Mouse (Mus musculus) heart, postnatal 36 days (tissue): Measurements from ENCODE around the gene Tmem245. TPM values are rescaled to one million over a fixed set of nuclear protein-coding genes. Genes with fewer than 3 reads are reported as not detected.

Experiments
- DNase-seq, 2 experiments: peaks; one replicate each; pipeline ENCODE4 v3.0.0; 2021 to 2022
- intact Hi-C: fragments of 180-260 bp; cut with DNase I; formaldehyde crosslinking; loops from one replicate; pipeline ENCODE4 v1.15.1; 2025
- total RNA-seq, 2 experiments: library from RNA; stranded (reverse); gene quantifications; 2 replicates each; pipeline ENCODE4 v1.2.3; 2021

The Tmem245 gene
- 10 to 100 TPM; 66.0 to 79.2 TPM for total RNA-seq

DNA sequence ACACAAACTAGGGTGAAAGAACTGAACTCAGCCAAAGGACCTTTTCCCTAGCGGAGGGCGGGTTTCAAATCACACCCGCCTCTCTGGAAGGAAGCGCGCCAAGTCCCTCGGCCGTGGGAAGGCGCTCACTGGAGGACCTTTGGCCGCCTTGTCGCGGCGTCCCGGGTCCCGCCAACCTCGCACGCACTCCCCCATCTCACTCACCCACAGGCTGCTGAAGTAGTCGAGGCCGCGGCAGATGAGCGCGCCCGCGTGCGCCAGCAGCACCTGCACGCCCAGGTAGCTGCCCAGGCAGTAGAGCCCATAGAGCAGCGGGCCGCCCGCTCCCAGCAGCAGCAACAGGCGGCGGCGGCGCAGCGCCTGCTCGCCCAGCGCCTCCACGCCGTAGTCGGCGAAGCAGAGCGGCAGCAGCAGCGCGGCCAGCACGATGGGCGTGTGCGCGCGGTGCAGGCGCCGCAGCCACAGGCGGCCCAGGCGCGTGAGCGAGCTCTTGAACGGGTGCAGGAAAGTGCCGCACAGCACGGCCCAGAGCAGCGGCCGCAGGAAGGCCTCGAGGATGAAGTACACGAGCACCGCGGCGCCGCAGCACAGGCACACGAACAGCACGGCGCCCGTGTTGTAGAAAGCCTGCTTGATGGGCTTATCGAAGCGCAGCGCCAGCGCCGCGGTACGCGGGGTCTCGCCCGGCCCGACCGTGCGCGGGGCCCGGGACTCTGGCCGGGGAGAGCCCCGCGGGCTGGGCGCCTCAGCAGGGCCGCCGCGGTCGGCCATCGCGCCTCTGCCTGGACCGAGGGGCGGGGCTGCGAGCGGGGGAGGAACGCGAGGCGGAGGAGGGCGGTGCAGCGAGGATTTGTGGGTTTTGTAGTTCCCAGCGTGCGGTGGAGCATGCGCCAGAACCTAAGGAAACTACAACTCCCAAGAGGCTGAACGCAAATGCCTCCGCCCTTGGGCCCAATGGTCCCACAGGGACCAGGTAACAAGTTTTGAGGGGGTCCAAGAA lies at the start of gene Tmem245:
Gene Tmem245, minus strand, starts transcription at position 797 of the 1,000 bp plus-strand sequence.
- peak; percentile 91 to 92 for DNase-seq
- intact Hi-C loops, result no loop called here

DNA sequence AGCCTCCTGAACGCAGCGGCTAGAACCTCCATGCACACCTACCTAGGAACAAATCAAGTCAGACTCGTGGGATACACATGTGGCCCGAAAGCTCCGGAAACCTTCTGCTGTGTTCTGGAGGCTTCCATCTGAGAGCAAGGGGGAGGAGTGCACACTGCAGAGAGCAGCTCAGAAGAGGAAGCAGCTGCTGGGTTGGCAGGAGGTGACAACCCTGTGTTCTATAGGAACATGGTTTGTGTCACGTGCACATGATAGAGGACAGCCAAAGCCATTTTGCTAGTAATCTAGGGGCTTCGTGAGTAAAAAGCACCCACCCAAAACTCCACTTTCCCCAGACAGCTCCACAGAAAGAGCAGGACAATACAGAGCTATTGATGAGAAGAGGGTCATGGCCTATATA lies 46.1 kb upstream of the Tmem245 start:
- no peak for DNase-seq
- intact Hi-C loops, result no loop called here

DNA sequence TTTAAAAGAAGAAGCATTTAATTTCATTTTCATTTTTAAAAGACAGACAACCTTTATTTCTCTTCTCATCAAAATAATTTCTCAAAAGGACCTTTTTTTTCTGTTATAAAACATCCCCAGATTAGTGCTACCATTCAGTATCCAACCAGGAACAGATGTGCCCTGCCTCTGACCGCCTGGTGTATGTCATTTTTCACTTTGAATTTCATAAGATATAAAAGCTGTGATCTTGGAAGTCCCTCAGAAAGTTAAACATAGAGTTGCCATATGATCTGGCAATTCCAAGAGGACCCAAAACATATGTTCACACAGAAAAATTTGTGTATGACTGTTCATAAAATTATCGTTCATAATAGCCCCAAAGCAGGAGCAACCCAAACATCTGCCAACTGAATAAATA lies 44.7 kb upstream of the Tmem245 start:
- intact Hi-C loops, result no loop called here
- no peak for DNase-seq

DNA sequence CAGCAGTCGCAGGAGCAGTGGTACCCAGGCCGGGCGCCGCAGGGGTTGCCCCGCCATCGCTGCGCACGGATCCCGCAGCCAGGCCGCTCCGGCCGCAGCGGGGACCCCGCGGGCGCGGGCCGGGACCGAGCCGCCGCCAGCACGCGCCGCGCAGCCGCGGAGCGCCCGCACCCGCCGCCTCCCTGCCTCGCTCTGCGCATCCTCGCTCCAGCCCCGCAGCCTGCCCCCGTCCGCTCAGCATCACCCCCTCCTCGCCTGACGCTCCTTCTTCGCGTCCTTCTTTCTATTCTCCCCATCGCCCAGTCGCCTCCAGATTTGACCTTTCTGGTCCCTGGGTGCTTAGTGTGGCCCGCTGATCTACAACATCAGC lies 43.0 kb upstream of the Tmem245 start, which contains the start of gene Frrs1l:
Gene Frrs1l, minus strand, starts transcription at position 177 of the 370 bp plus-strand sequence.
- DNase-seq, result no peak
- intact Hi-C loops, result no loop called here

DNA sequence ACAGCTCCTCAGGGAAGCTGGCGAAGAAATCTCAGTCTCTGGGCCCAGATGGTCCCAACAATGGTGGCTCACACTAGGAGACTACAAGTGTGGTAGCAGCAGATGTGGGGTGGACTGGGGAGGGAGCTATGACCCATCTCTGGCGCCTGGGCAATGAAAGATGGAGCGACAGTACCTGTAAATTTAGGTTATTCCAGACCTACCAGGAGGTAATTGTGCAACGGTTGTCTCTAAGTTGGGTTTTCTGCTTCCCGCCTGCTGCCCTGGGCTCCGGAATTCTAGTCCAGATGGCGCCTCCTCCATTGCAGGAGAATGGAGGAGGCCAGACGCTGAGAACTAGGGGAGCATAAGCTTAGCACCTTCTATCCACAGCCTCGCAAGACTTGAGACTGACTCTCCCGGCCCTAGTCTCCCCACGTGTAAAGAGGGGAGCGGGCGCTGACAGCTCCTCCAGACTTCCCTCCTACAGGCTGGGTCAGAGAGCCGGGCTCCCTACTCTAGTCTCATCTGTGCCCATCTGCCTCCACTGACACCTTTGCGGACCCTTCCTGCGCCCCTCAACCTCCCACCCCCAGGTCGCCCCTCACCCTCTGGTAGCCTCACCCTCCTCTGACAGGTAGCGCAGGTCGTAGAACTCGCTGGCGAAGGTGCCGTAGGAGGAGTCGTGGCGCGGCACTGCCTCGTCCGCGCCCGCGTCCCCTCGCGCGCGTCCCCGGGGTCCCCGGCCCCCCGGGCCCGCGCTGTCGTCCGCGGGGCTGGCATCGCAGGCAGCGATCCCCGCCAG lies 42.4 kb upstream of the Tmem245 start:
- intact Hi-C loops, result no loop called here
- DNase-seq, result no peak

DNA sequence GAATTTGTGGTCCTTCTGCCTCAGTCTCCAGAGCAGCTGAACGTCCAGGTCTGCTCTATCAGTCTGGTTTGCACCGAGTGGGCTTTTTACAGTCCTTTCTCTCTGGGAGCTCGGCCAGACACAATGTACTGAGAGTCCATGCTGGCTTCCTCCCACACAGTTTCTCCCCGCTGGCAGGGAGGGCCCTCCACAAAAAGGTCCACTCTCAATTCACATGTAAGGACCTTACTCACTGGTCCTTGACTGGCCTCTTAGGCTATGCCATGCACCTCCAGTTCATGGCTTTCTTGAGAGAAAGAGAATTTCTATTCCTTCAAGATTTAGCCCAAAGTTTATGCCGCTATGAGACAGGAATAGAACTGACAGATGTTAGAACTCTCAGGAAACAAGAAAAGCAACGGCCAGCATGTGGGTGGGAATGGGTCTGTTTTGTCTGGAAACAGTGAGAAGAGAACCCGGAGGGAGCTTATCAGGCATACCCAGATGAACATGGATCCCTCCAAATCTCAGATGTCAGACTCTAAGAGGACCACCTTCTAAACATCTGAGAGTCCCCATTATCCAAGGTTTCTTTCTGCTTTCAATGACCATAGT lies 18.4 kb upstream of the Tmem245 start:
- intact Hi-C loops, result no loop called here
- DNase-seq, result peak in 1 of 2 experiments; percentile 27

DNA sequence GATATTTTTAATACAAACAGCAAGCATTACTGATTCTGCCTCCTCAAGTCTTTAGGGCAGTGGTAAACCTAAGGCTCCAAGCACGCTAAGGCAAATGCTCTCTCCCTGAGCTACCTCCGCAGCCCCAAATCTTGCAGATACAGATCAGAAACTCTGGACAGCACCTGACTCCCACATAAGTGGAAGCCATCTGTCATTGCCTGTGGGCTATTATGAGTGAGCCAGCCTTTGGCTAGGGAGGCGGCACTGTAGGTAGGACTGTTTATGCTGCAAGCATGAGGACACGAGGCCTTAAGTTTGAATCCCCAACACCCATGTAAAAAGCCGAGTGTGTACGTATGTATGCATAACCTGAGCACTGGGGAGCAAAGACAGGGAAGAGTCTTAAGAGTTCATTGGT lies 16.4 kb upstream of the Tmem245 start:
- DNase-seq, result no peak
- intact Hi-C loops, result no loop called here

DNA sequence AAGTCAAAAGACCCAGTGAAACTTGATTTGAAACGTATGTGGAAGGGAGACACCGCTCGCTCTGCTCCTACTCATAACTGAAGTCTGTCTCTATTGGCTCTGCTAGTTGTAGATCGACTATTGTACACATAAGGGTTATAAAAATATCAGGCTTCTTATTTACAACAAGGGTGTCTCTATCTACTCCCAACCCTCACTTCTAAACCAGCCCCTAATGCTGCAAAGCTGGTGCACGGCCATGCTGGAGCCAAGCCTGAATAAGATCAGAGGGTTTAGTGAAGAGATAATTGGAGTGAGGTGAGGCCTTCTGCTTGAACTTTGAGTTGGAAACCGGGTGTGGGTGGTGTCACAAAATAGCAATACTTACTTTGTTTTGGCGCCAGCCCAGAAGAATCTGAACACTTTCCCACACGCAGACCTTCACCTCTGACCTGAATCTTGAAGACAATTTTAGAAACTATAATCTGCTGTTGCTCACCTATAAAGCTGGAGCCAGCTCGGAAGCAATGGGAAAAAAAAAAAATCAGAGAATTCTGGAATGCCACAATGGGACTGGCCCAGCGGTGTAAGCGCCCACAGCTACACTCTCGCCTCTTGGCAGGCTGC lies 14.2 kb upstream of the Tmem245 start:
- DNase-seq, result peak; percentile 18 to 40

DNA sequence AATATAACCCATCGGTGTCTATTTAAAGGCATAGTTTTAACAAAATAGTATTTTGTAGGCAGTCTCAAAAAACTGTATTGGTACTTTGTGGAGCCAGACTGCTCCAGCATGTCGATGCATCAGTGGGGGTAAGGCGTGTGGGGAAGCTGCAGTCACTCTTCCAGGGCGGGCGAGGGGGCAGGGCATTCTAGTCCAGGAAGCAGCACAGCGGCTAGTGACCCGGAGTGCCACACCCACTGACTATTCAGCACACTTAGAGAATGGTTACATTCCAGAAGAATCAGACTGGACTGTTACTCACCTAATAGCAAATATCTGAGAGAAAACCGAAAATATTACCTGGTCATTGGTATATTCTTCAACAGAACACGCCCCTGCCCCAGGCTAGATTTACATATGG lies 10.3 kb upstream of the Tmem245 start:
- intact Hi-C loops, result no loop called here
- no peak for DNase-seq

More for the DNA sequence above, 14.2 kb upstream of the Tmem245 start:
- intact Hi-C loops, result no loop called here

DNA sequence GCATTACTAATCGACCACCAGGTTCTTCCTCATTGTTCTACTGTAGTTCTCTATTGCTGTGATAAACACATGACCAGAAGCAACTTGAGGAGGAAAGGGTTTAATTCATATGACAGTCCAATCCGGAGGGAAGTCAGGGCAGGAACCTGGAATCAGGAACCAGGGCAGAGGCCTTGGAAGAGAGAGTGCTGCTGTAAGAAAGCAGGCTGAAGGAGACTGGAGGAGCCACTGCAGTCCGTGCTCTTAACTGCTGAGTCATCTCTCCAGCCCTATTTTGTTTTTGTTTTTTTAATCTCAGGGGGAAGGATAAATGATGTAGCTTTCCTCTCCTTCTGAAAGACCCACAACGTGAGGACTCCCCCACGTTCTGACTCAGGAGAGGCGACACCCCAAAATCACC lies 6.0 kb upstream of the Tmem245 start:
- no peak for DNase-seq
- intact Hi-C loops, result no loop called here

DNA sequence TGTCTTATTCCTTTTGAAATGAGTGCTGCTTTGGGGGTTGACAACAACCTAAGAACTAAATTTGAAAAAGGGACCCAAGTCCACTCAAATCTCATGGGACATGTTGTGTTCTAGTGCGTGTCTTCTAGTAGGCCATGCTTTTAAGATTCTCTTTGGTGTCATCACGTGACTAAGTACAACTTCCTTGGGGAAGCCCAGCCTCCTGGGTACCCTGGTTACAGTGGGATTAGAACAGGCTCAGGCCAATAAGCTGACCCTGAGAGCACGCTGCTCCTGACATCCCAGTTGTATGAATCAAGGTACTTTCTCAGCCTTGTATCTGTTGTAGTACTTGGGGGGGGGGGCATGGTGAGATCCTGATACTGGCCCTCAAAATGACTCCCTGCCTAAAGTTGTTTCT lies 4.5 kb upstream of the Tmem245 start:
- intact Hi-C loops, result no loop called here
- DNase-seq, result no peak

DNA sequence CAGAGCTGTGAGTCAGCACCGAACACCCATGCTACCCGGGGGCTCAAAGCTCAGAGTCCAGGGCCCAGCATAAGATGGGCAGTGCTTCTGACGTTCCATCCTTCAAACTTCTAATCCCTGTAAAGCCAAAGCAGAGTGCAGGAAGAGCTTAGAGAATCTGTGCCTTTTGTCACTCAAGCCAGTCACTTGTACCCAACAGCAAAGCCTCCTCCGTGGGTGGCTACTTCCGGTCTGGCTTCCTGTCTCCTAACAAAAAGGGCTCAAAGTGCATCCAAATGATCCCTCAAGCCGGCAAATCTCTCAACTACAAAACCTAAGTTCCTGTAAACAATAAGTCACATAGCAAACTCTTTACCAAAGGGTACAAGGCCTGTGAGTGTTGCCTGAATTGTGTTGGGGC lies 2.3 kb upstream of the Tmem245 start:
- intact Hi-C loops, result no loop called here
- no peak for DNase-seq

DNA sequence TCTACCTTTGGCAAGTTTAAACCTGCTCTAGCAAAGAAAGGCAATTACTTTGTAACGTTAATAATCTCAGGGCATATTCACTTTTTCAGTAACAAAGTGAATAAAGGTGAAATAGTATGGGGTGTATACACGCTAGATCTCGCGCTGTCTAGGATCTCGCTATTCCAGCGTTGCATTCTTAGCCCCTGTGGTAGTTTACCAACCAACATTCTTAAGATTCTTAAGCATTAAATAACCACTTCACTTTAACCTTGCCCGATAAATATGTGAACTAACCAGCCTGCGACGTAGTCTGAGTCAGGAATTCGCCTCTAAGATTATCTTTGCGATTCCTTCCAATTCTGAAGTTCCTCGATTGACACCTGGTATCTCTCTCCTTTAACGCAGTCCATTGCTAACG lies 1.1 kb downstream of the Tmem245 start:
- no peak for DNase-seq
- intact Hi-C loops, result no loop called here

DNA sequence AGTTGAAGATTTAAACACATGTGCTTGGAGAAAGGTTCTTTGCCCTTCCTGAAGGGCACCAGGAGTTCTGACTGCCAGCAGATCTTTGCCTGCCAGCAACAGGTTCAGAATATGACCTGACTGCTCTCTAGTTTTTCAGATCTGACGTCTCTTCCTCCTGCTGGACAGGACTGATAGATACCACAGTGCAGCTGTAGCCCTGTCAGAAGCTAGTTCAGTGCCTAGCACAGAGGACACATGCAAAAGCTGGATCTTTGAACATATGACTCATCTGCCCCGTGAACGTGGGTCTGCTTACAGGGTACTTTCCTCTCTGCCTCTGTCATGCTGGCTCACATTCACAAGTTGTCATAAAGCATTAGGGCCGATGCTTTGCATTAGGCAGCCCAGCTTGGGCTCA lies 3.0 kb downstream of the Tmem245 start:
- intact Hi-C loops, result no loop called here
- DNase-seq, result peak in 1 of 2 experiments; percentile 33

DNA sequence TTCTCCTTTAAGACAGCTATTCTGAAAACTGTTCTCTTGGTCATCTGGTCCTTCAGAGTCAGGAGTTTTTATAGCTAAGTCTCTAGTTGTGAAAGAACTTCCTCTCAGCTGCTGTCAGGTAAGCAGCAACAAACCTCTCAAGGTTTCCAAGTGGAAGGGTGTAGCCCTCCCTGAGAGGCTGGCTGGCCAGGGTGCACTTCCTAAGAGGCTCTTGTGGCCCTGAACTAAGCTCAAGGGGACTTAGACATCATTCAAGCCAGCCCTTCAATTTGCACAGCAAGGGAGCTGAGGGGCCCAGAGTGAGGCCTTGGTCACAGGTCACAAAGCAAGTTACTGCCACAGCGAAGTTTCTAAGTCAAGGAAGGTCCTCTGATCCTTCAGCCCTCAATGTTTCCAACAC lies 4.0 kb downstream of the Tmem245 start:
- intact Hi-C loops, result no loop called here

DNA sequence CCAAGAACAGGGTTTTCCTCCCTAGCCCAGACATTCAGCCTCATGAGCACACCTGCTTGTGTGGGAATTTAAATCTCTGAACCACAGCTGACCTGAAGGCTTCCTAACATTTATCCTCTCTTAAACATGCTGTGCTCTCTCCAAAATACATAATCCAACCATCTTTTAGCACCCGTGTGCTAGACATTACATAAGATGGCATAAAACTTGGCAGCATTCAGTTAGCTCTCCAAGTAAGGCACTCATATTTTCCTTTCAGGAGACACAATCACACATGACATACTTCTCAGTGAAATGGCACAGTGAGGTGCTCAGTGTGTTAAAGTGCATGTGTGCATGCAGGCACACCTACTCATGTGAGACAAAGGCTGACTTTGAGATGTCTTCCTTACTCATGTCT lies 4.7 kb downstream of the Tmem245 start:
- no peak for DNase-seq
- intact Hi-C loops, result no loop called here

More for the DNA sequence above, 4.0 kb downstream of the Tmem245 start:
- DNase-seq, result no peak

DNA sequence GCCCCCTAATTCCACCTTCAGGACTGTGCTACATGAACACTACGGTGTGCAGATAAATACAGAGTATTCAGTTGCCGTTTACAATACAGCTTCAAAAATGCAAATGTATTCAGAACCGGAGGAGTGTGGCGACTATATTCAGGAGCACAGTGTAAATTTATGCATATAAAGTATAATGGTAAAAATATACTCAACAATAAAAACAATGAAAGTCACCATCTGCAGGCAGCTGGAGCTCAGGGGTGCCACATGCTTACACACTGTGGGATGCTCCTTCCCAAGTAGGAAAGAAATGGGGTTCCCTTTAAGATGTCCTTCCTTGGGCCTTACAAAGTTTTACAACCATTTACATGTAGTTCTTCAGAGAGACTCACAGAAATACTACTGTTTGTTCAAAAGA lies 5.8 kb downstream of the Tmem245 start:
- DNase-seq, result no peak
- intact Hi-C loops, result no loop called here

DNA sequence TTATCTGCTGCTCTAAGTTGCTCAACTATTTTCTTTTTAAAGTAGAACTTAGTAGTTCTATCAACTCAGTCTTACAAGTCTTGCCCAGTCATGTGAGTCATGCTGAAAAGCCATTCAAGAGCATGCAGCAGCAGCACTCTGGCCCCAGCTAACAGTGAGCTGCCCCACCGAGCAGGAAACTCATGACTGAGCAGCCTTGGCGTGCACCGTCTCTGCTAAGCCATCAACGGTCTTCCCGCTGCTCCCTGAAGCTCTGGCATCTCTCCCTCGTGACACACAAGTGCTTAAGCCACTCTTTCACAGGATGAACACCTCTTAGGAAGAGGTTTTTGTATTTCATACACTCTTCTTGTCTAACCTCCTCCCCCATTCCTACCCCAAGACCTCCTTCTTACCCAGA lies 10.1 kb downstream of the Tmem245 start:
- no peak for DNase-seq
- intact Hi-C loops, result no loop called here

DNA sequence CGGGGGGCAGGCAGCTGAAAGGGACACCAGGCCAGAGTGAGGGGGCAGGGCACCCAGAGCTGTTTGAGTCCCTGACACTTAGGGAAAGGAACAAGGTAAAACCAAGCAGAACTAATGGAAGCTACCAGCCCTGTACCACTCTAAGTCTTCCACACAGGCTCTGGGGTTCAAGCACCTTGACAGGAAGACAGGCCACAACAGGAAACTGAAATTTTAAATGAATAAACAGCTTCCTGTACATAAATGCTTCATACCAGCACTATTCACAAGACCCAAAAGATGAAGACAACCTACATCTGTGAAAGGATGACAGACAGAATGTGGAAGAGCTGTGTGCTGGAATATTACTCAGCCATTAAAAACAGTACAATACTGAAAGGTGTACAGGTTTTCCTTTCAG lies 11.9 kb downstream of the Tmem245 start:
- intact Hi-C loops, result no loop called here

DNA sequence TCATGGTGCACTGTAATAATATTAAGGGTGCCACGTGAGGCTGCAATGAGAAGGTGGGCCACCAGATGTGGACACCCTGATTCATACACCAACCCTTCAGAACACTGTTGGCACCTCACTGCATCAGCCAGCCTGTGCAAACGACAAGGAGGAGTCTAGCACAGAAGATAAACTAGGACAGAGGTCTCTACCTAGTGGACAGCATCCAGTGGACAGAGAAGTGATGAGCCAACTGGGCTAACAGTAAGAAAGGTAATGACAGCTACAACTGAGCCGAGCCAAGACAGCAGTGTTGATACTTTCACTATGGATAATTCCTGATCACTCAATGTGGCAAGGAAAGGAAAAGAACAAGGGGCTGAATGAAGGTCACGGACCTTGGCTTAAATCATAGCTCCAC lies 14.1 kb downstream of the Tmem245 start:
- no peak for DNase-seq
- intact Hi-C loops, result no loop called here

More for the DNA sequence above, 11.9 kb downstream of the Tmem245 start:
- DNase-seq, result no peak

DNA sequence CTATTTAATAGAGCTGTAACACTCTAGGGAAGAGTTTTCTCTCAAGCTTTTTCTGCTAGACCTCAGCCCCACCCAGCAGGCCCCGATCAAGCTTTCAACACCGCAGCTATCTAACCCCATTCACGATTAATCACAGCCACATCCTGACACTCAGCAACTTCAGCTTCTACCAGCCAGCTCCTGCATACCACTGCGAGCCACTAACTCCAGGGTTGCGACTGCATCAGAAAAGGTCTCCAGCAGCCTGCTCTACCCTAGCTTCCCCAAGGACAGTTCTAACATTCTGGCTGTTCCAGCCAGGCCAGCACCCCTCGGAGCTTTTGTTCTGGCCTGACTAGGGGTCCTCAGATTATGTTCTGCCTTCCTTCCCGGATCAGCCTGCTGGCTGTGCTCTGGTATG lies 15.1 kb downstream of the Tmem245 start:
- DNase-seq, result no peak
- intact Hi-C loops, result no loop called here
